Mouse (Mus musculus): ENCODE results near the gene 9130213A22Rik. TPM values are rescaled to one million over a fixed set of nuclear protein-coding genes. Genes with fewer than 3 reads are reported as not detected.

The 9130213A22Rik gene
- polyA plus RNA-seq, 1 experiment, result not detected

- Histone ChIP-seq H3K4me1 (ENCODE audit: control insufficient read depth) (no peaks in the 10 kb centered on the region; the same call in none of the 2 replicates), H3K27me3 (ENCODE audit: control insufficient read depth) (peaks cover 24% of the 10 kb centered on the region), H3K4me3 (replicated peaks) (no peak overlapping the region), H3K9me3 (ENCODE audit: control insufficient read depth, low read length) (no peaks in the 10 kb centered on the region), H3K36me3 (ENCODE audit: control insufficient read depth) (no peaks in the 10 kb centered on the region)
- TF ChIP-seq GATA1 (IDR thresholded peaks at IDR 0.05; ENCODE audit: low read length) (no peak), TAL1 (IDR thresholded peaks at IDR 0.05; ENCODE audit: low read length) (no peak)
Observed at GRCm38 (mm10) chr11:69148451-69148960, 26.1 kb upstream of the 9130213A22Rik start.

GRCm38 (mm10) chr11:69147546-69147945 lies 25.2 kb upstream of the 9130213A22Rik start:
- TF ChIP-seq TAL1 (IDR thresholded peaks at IDR 0.05; ENCODE audit: low read length) (no peak), GATA1 (IDR thresholded peaks at IDR 0.05; ENCODE audit: low read length) (no peak)
- Histone ChIP-seq H3K9me3 (ENCODE audit: control insufficient read depth, low read length) (no peaks in the 10 kb centered on the region), H3K4me3 (replicated peaks) (no peak overlapping the region), H3K27me3 (ENCODE audit: control insufficient read depth) (peaks cover 25% of the 10 kb centered on the region), H3K4me1 (ENCODE audit: control insufficient read depth) (no peaks in the 10 kb centered on the region; the same call in none of the 2 replicates), H3K36me3 (ENCODE audit: control insufficient read depth) (no peaks in the 10 kb centered on the region)

GRCm38 (mm10) chr11:69135361-69135760 lies 13.0 kb upstream of the 9130213A22Rik start:
- Histone ChIP-seq H3K27me3 (ENCODE audit: control insufficient read depth) (peaks cover 25% of the 10 kb centered on the region), H3K4me1 (ENCODE audit: control insufficient read depth) (peaks cover 14% of the 10 kb centered on the region), H3K9me3 (ENCODE audit: control insufficient read depth, low read length) (no peaks in the 10 kb centered on the region), H3K4me3 (replicated peaks) (no peak overlapping the region), H3K36me3 (ENCODE audit: control insufficient read depth) (no peaks in the 10 kb centered on the region)
- TF ChIP-seq GATA1 (IDR thresholded peaks at IDR 0.05; ENCODE audit: low read length) (no peak), TAL1 (IDR thresholded peaks at IDR 0.05; ENCODE audit: low read length) (no peak)

- Histone ChIP-seq H3K27me3 (ENCODE audit: control insufficient read depth) (peaks cover 30% of the 10 kb centered on the region), H3K36me3 (ENCODE audit: control insufficient read depth) (no peaks in the 10 kb centered on the region), H3K4me1 (ENCODE audit: control insufficient read depth) (peaks cover 14% of the 10 kb centered on the region), H3K9me3 (ENCODE audit: control insufficient read depth, low read length) (no peaks in the 10 kb centered on the region), H3K4me3 (replicated peaks) (peak overlapping the region; percentile 39)
- TF ChIP-seq TAL1 (IDR thresholded peaks at IDR 0.05; ENCODE audit: low read length) (no peak), GATA1 (IDR thresholded peaks at IDR 0.05; ENCODE audit: low read length) (no peak)
Observed at GRCm38 (mm10) chr11:69134622-69134968, 12.2 kb upstream of the 9130213A22Rik start.

GRCm38 (mm10) chr11:69133923-69134621 lies 11.7 kb upstream of the 9130213A22Rik start:
- Histone ChIP-seq H3K27me3 (ENCODE audit: control insufficient read depth) (peaks cover 27% of the 10 kb centered on the region), H3K4me1 (ENCODE audit: control insufficient read depth) (peaks cover 14% of the 10 kb centered on the region), H3K4me3 (replicated peaks) (peak overlapping the region; percentile 39), H3K9me3 (ENCODE audit: control insufficient read depth, low read length) (no peaks in the 10 kb centered on the region), H3K36me3 (ENCODE audit: control insufficient read depth) (no peaks in the 10 kb centered on the region)
- TF ChIP-seq GATA1 (IDR thresholded peaks at IDR 0.05; ENCODE audit: low read length) (no peak), TAL1 (IDR thresholded peaks at IDR 0.05; ENCODE audit: low read length) (no peak)

- H3K27me3 ChIP-seq (ENCODE audit: control insufficient read depth), result peaks cover 25% of the 10 kb centered on the region
- no peak for TF ChIP-seq TAL1 (IDR thresholded peaks at IDR 0.05; ENCODE audit: low read length)
- TF ChIP-seq GATA1 (IDR thresholded peaks at IDR 0.05; ENCODE audit: low read length), result no peak
- H3K9me3 ChIP-seq (ENCODE audit: control insufficient read depth, low read length), result no peaks in the 10 kb centered on the region
- no peaks in the 10 kb centered on the region for H3K36me3 ChIP-seq (ENCODE audit: control insufficient read depth)
- H3K4me3 ChIP-seq (replicated peaks), result no peak overlapping the region
- H3K4me1 ChIP-seq (ENCODE audit: control insufficient read depth), result peaks cover 14% of the 10 kb centered on the region
Observed at GRCm38 (mm10) chr11:69133566-69133922, 11.2 kb upstream of the 9130213A22Rik start.

GRCm38 (mm10) chr11:69128426-69129122 lies 6.2 kb upstream of the 9130213A22Rik start:
- no peak overlapping the region for H3K4me3 ChIP-seq (replicated peaks)
- H3K27me3 ChIP-seq (ENCODE audit: control insufficient read depth), result peaks cover 31% of the 10 kb centered on the region
- no peaks in the 10 kb centered on the region for H3K36me3 ChIP-seq (ENCODE audit: control insufficient read depth)
- no peaks in the 10 kb centered on the region for H3K9me3 ChIP-seq (ENCODE audit: control insufficient read depth, low read length)
- TF ChIP-seq TAL1 (IDR thresholded peaks at IDR 0.05; ENCODE audit: low read length) (no peak), GATA1 (IDR thresholded peaks at IDR 0.05; ENCODE audit: low read length) (no peak)
- H3K4me1 ChIP-seq (ENCODE audit: control insufficient read depth), result peaks cover 24% of the 10 kb centered on the region

GRCm38 (mm10) chr11:69126706-69127095 lies 4.3 kb upstream of the 9130213A22Rik start:
- TF ChIP-seq GATA1 (IDR thresholded peaks at IDR 0.05; ENCODE audit: low read length) (no peak), TAL1 (IDR thresholded peaks at IDR 0.05; ENCODE audit: low read length) (no peak)
- Histone ChIP-seq H3K9me3 (ENCODE audit: control insufficient read depth, low read length) (no peaks in the 10 kb centered on the region; the same call in 1 of the 2 replicates), H3K4me1 (ENCODE audit: control insufficient read depth) (peaks cover 41% of the 10 kb centered on the region), H3K27me3 (ENCODE audit: control insufficient read depth) (peaks cover 36% of the 10 kb centered on the region), H3K4me3 (replicated peaks) (peak overlapping the region; percentile 82), H3K36me3 (ENCODE audit: control insufficient read depth) (no peaks in the 10 kb centered on the region)
